Mouse (Mus musculus) embryonic stem cell, embryonic (primary cell): ENCODE results near the gene Muc1.

Source experiments
- CTCF ChIA-PET, 4 experiments: fragments of 300-600 bp in 2 of 4; fragments of 350-600 bp in 2 of 4; sonication (Branson Sonifier 250); formaldehyde crosslinking; loops; one replicate each; lab custom pipeline; 2022; ENCODE audit warnings: inconsistent platforms in 2 of 4; lab: Charles Lee
- POLR2A ChIA-PET, 4 experiments: fragments of 300-600 bp in 2 of 4; fragments of 350-600 bp in 2 of 4; sonication (Branson Sonifier 250); formaldehyde crosslinking; loops; one replicate each; lab custom pipeline; 2022; ENCODE audit warnings: antibody characterized with exemption in 4 of 4, inconsistent platforms in 1 of 4; lab: Charles Lee

Gene Muc1

GRCm38 (mm10) chr3:89219546-89219945 lies 9.3 kb upstream of the Muc1 start:
- ChIA-PET POLR2A (interaction anchor here in 1 of 4 experiments (0.6 kb wide), 1 partner anchor 88 kb away, joined by 3 read pairs; no protein-coding TSS in a partner anchor), CTCF (interaction anchor here in 2 of 4 experiments (0.6 to 3.2 kb wide), 3 partner anchors 23 to 166 kb away, joined by 3 to 12 read pairs (median 4); no protein-coding TSS in a partner anchor)

- ChIA-PET POLR2A (no interaction called here), CTCF (no interaction called here)
Observed at GRCm38 (mm10) chr3:89221167-89221566, 7.7 kb upstream of the Muc1 start.

GRCm38 (mm10) chr3:89224796-89225195 lies 4.1 kb upstream of the Muc1 start:
- CTCF ChIA-PET, result interaction anchor here in 3 of 4 experiments (0.5 to 3.9 kb wide), 7 partner anchors 19 to 256 kb away, joined by 3 to 40 read pairs (median 4); partner anchors contain the start of genes Krtcap2 (in 2 of the 3) and Trim46 (in 1 of the 3)

GRCm38 (mm10) chr3:89225321-89225815 lies 3.5 kb upstream of the Muc1 start:
- POLR2A ChIA-PET, result interaction anchor here in 3 of 4 experiments (0.6 to 4.7 kb wide), 45 partner anchors 8 to 231 kb away, joined by 3 to 58 read pairs (median 4); partner anchors contain the start of genes Thbs3 (in 3 of the 3), Fam189b (in 2 of the 3), Krtcap2 (in 2 of the 3) and Scamp3 (in 2 of the 3)
- CTCF ChIA-PET, result interaction anchor here (0.5 to 3.9 kb wide), 10 partner anchors 16 to 256 kb away, joined by 3 to 40 read pairs (median 3); partner anchors contain the start of genes Krtcap2 (in 2 of the 4), Adam15 (in 1 of the 4) and Trim46 (in 1 of the 4)

More at GRCm38 (mm10) chr3:89224796-89225195, 4.1 kb upstream of the Muc1 start:
- POLR2A ChIA-PET, result interaction anchor here in 3 of 4 experiments (0.6 to 4.7 kb wide), 24 partner anchors 8 to 212 kb away, joined by 3 to 58 read pairs (median 6); partner anchors contain the start of genes Scamp3 (in 2 of the 3), Thbs3 (in 2 of the 3), Clk2 (in 1 of the 3) and Efna1 (in 1 of the 3)

- CTCF ChIA-PET, result interaction anchor here in 3 of 4 experiments (0.6 to 3.9 kb wide), 13 partner anchors 12 to 547 kb away, joined by 3 to 40 read pairs (median 3); partner anchors contain the start of genes Krtcap2 (in 2 of the 3), Adam15 (in 1 of the 3), Hcn3 (in 1 of the 3) and Trim46 (in 1 of the 3)
- POLR2A ChIA-PET, result interaction anchor here (0.6 to 4.7 kb wide), 61 partner anchors 9 to 673 kb away, joined by 3 to 58 read pairs (median 4); partner anchors contain the start of genes Thbs3 (in 4 of the 4), Fam189b (in 3 of the 4), Scamp3 (in 3 of the 4) and Gba (in 2 of the 4)
Observed at GRCm38 (mm10) chr3:89225918-89226317, 2.9 kb upstream of the Muc1 start.

- ChIA-PET POLR2A (interaction anchor here (0.5 to 4.7 kb wide), 57 partner anchors 9 to 674 kb away, joined by 3 to 58 read pairs (median 4); partner anchors contain the start of genes Thbs3 (in 4 of the 4), Fam189b (in 3 of the 4), Scamp3 (in 3 of the 4) and Gba (in 2 of the 4)), CTCF (interaction anchor here in 3 of 4 experiments (0.5 to 3.9 kb wide), 14 partner anchors 12 to 547 kb away, joined by 3 to 40 read pairs (median 3); partner anchors contain the start of genes Krtcap2 (in 2 of the 3), Adam15 (in 1 of the 3), Hcn3 (in 1 of the 3) and Trim46 (in 1 of the 3))
Observed at GRCm38 (mm10) chr3:89226361-89226760, 2.5 kb upstream of the Muc1 start.

- CTCF ChIA-PET, result interaction anchor here in 3 of 4 experiments (0.5 to 3.9 kb wide), 9 partner anchors 13 to 223 kb away, joined by 3 to 40 read pairs (median 4); partner anchors contain the start of genes Krtcap2 (in 3 of the 3) and Trim46 (in 2 of the 3)
- POLR2A ChIA-PET, result interaction anchor here (0.5 to 4.7 kb wide), 33 partner anchors 9 to 653 kb away, joined by 3 to 58 read pairs (median 4); partner anchors contain the start of genes Thbs3 (in 3 of the 4), Hcn3 (in 2 of the 4), Krtcap2 (in 2 of the 4) and Scamp3 (in 2 of the 4)
Observed at GRCm38 (mm10) chr3:89226900-89227299, 2.0 kb upstream of the Muc1 start, which contains the start of gene Mtx1. Mtx1 (minus strand) TSS chr3:89227088.

GRCm38 (mm10) chr3:89227307-89228179 lies 1.3 kb upstream of the Muc1 start:
- ChIA-PET POLR2A (interaction anchor here in 3 of 4 experiments (0.5 to 4.7 kb wide), 13 partner anchors 9 to 653 kb away, joined by 3 to 58 read pairs (median 11); partner anchors contain the start of genes Krtcap2 (in 2 of the 3), Thbs3 (in 2 of the 3), Trim46 (in 2 of the 3) and Gba (in 1 of the 3)), CTCF (interaction anchor here in 3 of 4 experiments (0.6 to 3.9 kb wide), 7 partner anchors 16 to 228 kb away, joined by 3 to 40 read pairs (median 3); partner anchors contain the start of genes Krtcap2 (in 3 of the 3) and Trim46 (in 2 of the 3))

- CTCF ChIA-PET, result no interaction called here
- POLR2A ChIA-PET, result no interaction called here
Observed at GRCm38 (mm10) chr3:89228180-89228549, 692 bp upstream of the Muc1 start.

- POLR2A ChIA-PET, result interaction anchor here in 2 of 4 experiments (0.8 to 1.4 kb wide), 3 partner anchors 15 to 177 kb away, joined by 3 to 4 read pairs (median 3); partner anchors contain the start of gene Krtcap2 (in 1 of the 2)
- CTCF ChIA-PET, result interaction anchor here in 2 of 4 experiments (0.5 to 6.7 kb wide), 6 partner anchors 13 to 653 kb away, joined by 3 to 81 read pairs (median 3); partner anchors contain the start of genes Krtcap2 (in 1 of the 2) and Trim46 (in 1 of the 2)
Observed at GRCm38 (mm10) chr3:89229276-89229675, 419 bp downstream of the Muc1 start.

GRCm38 (mm10) chr3:89230561-89230960 lies 1.7 kb downstream of the Muc1 start:
- CTCF ChIA-PET, result interaction anchor here (0.6 to 6.7 kb wide), 8 partner anchors 12 to 16 kb away, joined by 3 to 81 read pairs (median 4); partner anchors contain the start of genes Krtcap2 (in 3 of the 4) and Trim46 (in 3 of the 4)

GRCm38 (mm10) chr3:89231345-89231744 lies 2.5 kb downstream of the Muc1 start:
- CTCF ChIA-PET, result interaction anchor here (0.5 to 6.7 kb wide), 7 partner anchors 11 to 218 kb away, joined by 3 to 81 read pairs (median 6); partner anchors contain the start of genes Krtcap2 (in 3 of the 4) and Trim46 (in 3 of the 4)
- POLR2A ChIA-PET, result interaction anchor here in 3 of 4 experiments (0.7 to 1.7 kb wide), 8 partner anchors 12 to 236 kb away, joined by 3 to 7 read pairs (median 4); partner anchors contain the start of gene Thbs3 (in 1 of the 3)

More at GRCm38 (mm10) chr3:89230561-89230960, 1.7 kb downstream of the Muc1 start:
- POLR2A ChIA-PET, result interaction anchor here in 3 of 4 experiments (0.6 to 1.7 kb wide), 11 partner anchors 13 to 235 kb away, joined by 3 to 7 read pairs (median 3); partner anchors contain the start of genes Fam189b (in 1 of the 3) and Thbs3 (in 1 of the 3)

- POLR2A ChIA-PET, result interaction anchor here in 2 of 4 experiments (0.6 to 1.7 kb wide), 3 partner anchors 12 to 48 kb away, joined by 3 to 4 read pairs (median 3); no protein-coding TSS in a partner anchor
Observed at GRCm38 (mm10) chr3:89231772-89232275, 3.0 kb downstream of the Muc1 start.

GRCm38 (mm10) chr3:89232614-89233013 lies 3.8 kb downstream of the Muc1 start:
- CTCF ChIA-PET, result interaction anchor here (0.6 to 6.7 kb wide), 7 partner anchors 10 to 138 kb away, joined by 3 to 81 read pairs (median 5); partner anchors contain the start of genes Krtcap2 (in 1 of the 4) and Trim46 (in 1 of the 4)
- POLR2A ChIA-PET, result interaction anchor here in 2 of 4 experiments (0.8 to 1.7 kb wide), 4 partner anchors 21 to 129 kb away, joined by 3 read pairs; partner anchors contain the start of gene Fam189b (in 1 of the 2)

More at GRCm38 (mm10) chr3:89231772-89232275, 3.0 kb downstream of the Muc1 start:
- CTCF ChIA-PET, result interaction anchor here in 3 of 4 experiments (0.5 to 6.7 kb wide), 5 partner anchors 11 to 217 kb away, joined by 4 to 81 read pairs (median 7); partner anchors contain the start of genes Krtcap2 (in 2 of the 3) and Trim46 (in 2 of the 3)

- ChIA-PET CTCF (interaction anchor here in 3 of 4 experiments (0.8 to 6.7 kb wide), 6 partner anchors 9 to 291 kb away, joined by 3 to 81 read pairs (median 6); partner anchors contain the start of genes Krtcap2 (in 1 of the 3) and Trim46 (in 1 of the 3)), POLR2A (interaction anchor here in 2 of 4 experiments (0.6 to 1.7 kb wide), 10 partner anchors 9 to 241 kb away, joined by 3 to 4 read pairs (median 3); partner anchors contain the start of genes Fam189b (in 1 of the 2), Krtcap2 (in 1 of the 2), Scamp3 (in 1 of the 2) and Trim46 (in 1 of the 2))
Observed at GRCm38 (mm10) chr3:89233562-89234110, 4.8 kb downstream of the Muc1 start.
